Mouse (Mus musculus) thymus, adult 2 months (tissue): ENCODE results near the gene Slc31a2. TPM values are rescaled to one million over a fixed set of nuclear protein-coding genes. Genes with fewer than 3 reads are reported as not detected.

ENCODE experiments used
- DNase-seq: peaks from one replicate; pipeline ENCODE4 v3.0.0; 2021
- H3K27ac ChIP-seq: fragments of 200-500 bp; 2 replicates; pipeline ENCODE4 v1.5.1; 2012; ENCODE audit warnings: low read length, control low read depth; ENCODE audit not compliant: control insufficient read depth, insufficient read depth
- H3K27me3 ChIP-seq: fragments of 200-500 bp; 2 replicates; pipeline ENCODE4 v1.6.1; 2012; ENCODE audit warnings: mild to moderate bottlenecking, low read length, moderate library complexity, mixed read lengths; ENCODE audit not compliant: control insufficient read depth, insufficient read depth
- H3K36me3 ChIP-seq: fragments of 200-500 bp; 2 replicates; pipeline ENCODE4 v1.6.1; 2012; ENCODE audit warnings: mild to moderate bottlenecking, low read length, moderate library complexity; ENCODE audit not compliant: control insufficient read depth, insufficient read depth
- H3K4me1 ChIP-seq: fragments of 200-500 bp; replicated peaks from 2 replicates; pipeline ENCODE4 v1.6.1; 2012; ENCODE audit warnings: low read length; ENCODE audit not compliant: control insufficient read depth, insufficient read depth
- H3K4me3 ChIP-seq: fragments of 200-500 bp; 2 replicates; pipeline ENCODE4 v1.5.1; 2012; ENCODE audit warnings: mild to moderate bottlenecking, low read length, control low read depth, moderate library complexity; ENCODE audit not compliant: control insufficient read depth, insufficient read depth
- CTCF ChIP-seq: fragments of 200-500 bp; IDR thresholded peaks from 2 replicates; pipeline ENCODE4 v1.5.1; 2012; ENCODE audit warnings: mild to moderate bottlenecking, control low read depth, low read length, moderate library complexity, borderline replicate concordance; ENCODE audit not compliant: control insufficient read depth, poor library complexity, insufficient read depth; ENCODE audit errors: extremely low read depth
- POLR2A ChIP-seq: fragments of 200-500 bp; IDR thresholded peaks from 2 replicates; pipeline ENCODE4 v1.6.1; 2012; ENCODE audit warnings: mild to moderate bottlenecking, low read length, control low read depth, moderate library complexity; ENCODE audit not compliant: control insufficient read depth, poor library complexity, insufficient read depth; ENCODE audit errors: extremely low read depth
- WGBS: fragments of 180-500 bp; shearing (Covaris S2); methylation state at CpG from one replicate; pipeline ENCODE4 v1.1.7; 2018; 5-methylcytosine and 5-hydroxymethylcytosine counted together
- polyA plus RNA-seq: library from polyadenylated mRNA; depleted of rRNA; stranded (reverse); fragments of >200 nt; gene quantifications from 2 replicates; pipeline ENCODE4 v1.2.3, GENCODE M21; 2012; rRNA removed

The Slc31a2 gene
- polyA plus RNA-seq, 1 experiment, result 21.6 TPM

DNA sequence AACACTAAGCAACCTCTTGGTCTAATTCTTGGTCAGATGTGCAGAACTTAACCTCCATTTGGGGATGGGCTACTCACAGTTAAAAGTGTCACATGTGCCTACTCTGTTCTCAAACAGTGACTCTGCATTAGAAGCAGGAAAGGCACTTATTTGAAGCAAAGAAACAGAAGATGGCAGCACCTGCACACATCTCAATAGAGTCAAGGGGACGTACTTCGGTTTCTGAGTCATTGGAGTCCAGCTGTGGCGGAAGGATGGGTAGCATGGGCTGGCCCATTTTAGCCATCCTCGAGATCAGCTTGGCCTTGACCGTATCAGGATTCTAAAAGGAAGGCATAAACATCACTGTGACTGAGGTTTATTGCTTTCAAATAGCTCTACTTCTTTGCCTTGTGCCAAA, 69.6 kb downstream of the Slc31a2 start:
- Histone ChIP-seq H3K36me3 (peaks cover 75% of the 10 kb centered on the region), H3K4me1 (no peaks in the 10 kb centered on the region), H3K4me3 (no peak overlapping the region), H3K27me3 (no peaks in the 10 kb centered on the region), H3K27ac (no peak overlapping the region)
- TF ChIP-seq CTCF (no peak), POLR2A (no peak)
- no peak for DNase-seq
- 94% methylated on average over 5 of the region's 5 CpGs for WGBS

DNA sequence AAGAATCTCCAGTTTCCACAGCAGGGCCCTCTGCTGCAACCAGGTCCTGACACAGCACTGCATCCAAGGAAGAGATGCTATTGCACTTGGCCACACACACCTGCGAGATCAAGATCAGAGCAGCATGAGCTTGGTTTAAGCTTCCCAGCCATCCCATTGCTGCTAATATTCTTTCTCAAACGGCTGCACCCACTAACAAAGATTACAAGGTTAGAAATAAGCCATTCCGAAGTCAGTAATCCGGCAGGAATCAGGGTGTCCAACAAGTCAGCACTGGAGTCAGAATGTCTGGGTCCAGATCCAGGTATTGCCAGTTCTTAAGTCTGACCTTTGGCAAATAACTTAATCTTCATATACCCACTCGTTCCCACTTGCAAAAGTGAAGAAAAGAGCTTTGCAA, 76.2 kb downstream of the Slc31a2 start:
- TF ChIP-seq CTCF, result no peak
- no peak for TF ChIP-seq POLR2A
- no peak overlapping the region for H3K27ac ChIP-seq

DNA sequence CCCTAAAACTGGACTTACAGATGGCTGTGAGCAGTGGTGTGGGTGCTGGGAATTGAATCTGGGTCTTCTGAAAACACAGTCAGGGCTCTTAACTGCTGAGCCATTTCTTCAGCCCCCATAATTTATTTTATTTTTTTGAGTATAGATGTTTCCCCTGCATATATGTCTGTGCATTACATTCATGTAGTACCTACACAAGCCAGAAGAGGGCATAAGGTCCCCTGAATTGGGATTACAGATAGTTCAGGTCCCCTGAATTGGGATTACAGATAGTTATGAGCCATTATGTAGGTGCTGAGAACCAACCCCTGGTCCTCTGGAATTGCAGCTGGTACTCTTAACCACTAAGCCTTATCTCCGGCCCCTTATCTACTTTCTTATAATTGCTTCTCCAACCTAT, 81.6 kb downstream of the Slc31a2 start:
- no peak overlapping the region for H3K27ac ChIP-seq
- 96% methylated on average over 1 of the region's 1 CpGs for WGBS
- H3K27me3 ChIP-seq, result no peaks in the 10 kb centered on the region
- H3K4me3 ChIP-seq, result no peak overlapping the region
- peaks cover 47% of the 10 kb centered on the region for H3K36me3 ChIP-seq
- H3K4me1 ChIP-seq, result no peaks in the 10 kb centered on the region
- TF ChIP-seq POLR2A (no peak), CTCF (no peak)
- peak; percentile 34 for DNase-seq

More for the DNA sequence above, 76.2 kb downstream of the Slc31a2 start:
- Histone ChIP-seq H3K4me3 (no peak overlapping the region), H3K36me3 (peaks cover 63% of the 10 kb centered on the region), H3K27me3 (no peaks in the 10 kb centered on the region), H3K4me1 (no peaks in the 10 kb centered on the region)
- DNase-seq, result no peak
- WGBS, result 97% methylated on average over 5 of the region's 5 CpGs

DNA sequence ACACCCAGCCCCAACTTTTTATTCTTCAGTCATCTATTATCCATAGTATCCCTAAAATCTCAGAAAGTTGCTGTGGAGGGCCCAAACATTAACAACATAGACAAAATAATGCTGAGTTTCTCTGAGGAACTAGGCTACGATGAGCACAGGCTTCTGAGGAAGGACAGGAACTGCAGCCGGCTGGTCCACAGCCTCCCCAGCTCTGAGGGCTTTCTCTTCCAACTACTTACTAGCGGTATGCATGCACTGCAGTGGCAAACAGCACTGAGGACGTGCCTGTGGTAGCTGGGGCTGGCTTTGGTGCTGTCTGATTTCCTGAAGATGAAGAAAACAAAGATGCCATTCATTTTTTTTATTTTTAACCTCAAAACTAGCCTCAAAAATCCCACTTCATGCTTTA, 83.5 kb downstream of the Slc31a2 start:
- no peak overlapping the region for H3K4me3 ChIP-seq
- 62% methylated on average over 4 of the region's 4 CpGs for WGBS
- no peaks in the 10 kb centered on the region for H3K4me1 ChIP-seq
- H3K36me3 ChIP-seq, result peaks cover 31% of the 10 kb centered on the region
- no peak for DNase-seq
- H3K27ac ChIP-seq, result no peak overlapping the region
- TF ChIP-seq CTCF (no peak), POLR2A (no peak)
- no peaks in the 10 kb centered on the region for H3K27me3 ChIP-seq

DNA sequence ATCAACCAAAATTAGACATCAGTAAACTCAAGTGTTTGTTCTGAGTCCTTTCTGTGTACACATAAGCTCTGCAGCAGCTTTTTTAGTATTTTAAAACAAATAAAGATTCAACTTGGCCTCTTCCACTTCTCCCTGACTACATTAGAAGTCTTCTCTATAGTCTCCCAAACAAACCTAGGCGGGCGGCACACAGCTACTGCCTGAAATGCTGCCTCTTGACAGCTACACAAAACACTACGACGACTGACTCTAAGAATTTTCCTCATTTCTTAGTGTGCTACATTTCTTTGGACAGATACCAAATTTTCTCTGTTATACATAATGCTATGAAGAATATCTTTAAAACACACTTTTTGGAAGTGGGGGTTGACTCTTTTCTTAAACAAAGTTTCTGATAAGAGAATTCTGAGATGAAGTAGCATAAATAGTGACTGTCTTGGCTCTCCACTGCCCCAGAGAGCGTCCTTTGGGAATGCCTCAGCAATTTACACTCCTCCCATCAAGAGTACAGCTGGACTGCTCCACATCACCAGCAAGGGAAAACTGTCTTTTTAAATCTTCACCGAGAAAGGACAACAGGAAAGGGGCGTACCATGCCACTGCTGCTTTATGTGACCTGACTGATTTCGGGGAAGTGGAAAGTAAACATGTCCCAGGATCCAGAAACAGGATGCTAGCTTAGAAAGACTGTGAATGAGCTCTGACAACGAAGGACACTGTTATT, 85.4 kb downstream of the Slc31a2 start:
- no peaks in the 10 kb centered on the region for H3K27me3 ChIP-seq
- no peaks in the 10 kb centered on the region for H3K4me1 ChIP-seq
- no peak for DNase-seq
- TF ChIP-seq POLR2A, result no peak
- TF ChIP-seq CTCF, result no peak
- peaks cover 32% of the 10 kb centered on the region for H3K36me3 ChIP-seq
- no peak overlapping the region for H3K27ac ChIP-seq
- 82% methylated on average over 9 of the region's 9 CpGs for WGBS
- H3K4me3 ChIP-seq, result no peak overlapping the region

Other genes with a start within 250 kb of the Slc31a2 start
- 0.15 TPM in 1 of 2 replicates, not detected in the other for gene Mup20, start 208.4 kb upstream of the Slc31a2 start, polyA plus RNA-seq
- gene Mup3, start 175.2 kb upstream of the Slc31a2 start, polyA plus RNA-seq, result 1.3 TPM in 1 of 2 replicates, not detected in the other
- gene Mup21, start 111.7 kb upstream of the Slc31a2 start, polyA plus RNA-seq, result not detected in 2 replicates
- gene Zfp37, start 31.5 kb upstream of the Slc31a2 start, polyA plus RNA-seq, result 0.04 and 0.12 TPM in 2 replicates
- gene Fkbp15, start 98.0 kb downstream of the Slc31a2 start, polyA plus RNA-seq, result 59.3 and 59.5 TPM in 2 replicates
- gene Slc31a1, start 98.2 kb downstream of the Slc31a2 start, polyA plus RNA-seq, result 10.5 TPM in 2 replicates
- gene Cdc26, start 146.1 kb downstream of the Slc31a2 start, polyA plus RNA-seq, result 51.0 and 54.3 TPM in 2 replicates
- gene Prpf4, start 146.2 kb downstream of the Slc31a2 start, polyA plus RNA-seq, result 21.1 and 23.9 TPM in 2 replicates
- 23.7 and 25.8 TPM in 2 replicates for gene Rnf183, start 172.7 kb downstream of the Slc31a2 start, polyA plus RNA-seq
- 1.6 and 1.9 TPM in 2 replicates for gene Wdr31, start 208.3 kb downstream of the Slc31a2 start, polyA plus RNA-seq
- gene Bspry, start 217.5 kb downstream of the Slc31a2 start, polyA plus RNA-seq, result 19.7 and 19.8 TPM in 2 replicates
- gene Hdhd3, start 240.9 kb downstream of the Slc31a2 start, polyA plus RNA-seq, result 4.5 and 7.0 TPM in 2 replicates